Mouse (Mus musculus) adrenal gland, adult 2 months (tissue): ENCODE data around the gene Irx4. TPM values are rescaled to one million over a fixed set of nuclear protein-coding genes. Genes with fewer than 3 reads are reported as not detected.

Experiments used
- DNase-seq: peaks from one replicate; pipeline ENCODE4 v3.0.0; 2021
- long read RNA-seq: library from polyadenylated mRNA; stranded (forward); transcript quantifications from one replicate; pipeline ENCODE4 v2.0.0, GENCODE M21; 2021
- polyA plus RNA-seq: library from polyadenylated mRNA; depleted of rRNA; stranded (reverse); fragments of >200 nt; gene quantifications from 2 replicates; pipeline ENCODE4 v1.2.3, GENCODE M21; 2012; rRNA removed
- total RNA-seq, 2 experiments: library from RNA; stranded (reverse); gene quantifications; 2 replicates each; pipeline ENCODE4 v1.2.3; 2021

Gene Irx4
- total RNA-seq (not detected), polyA plus RNA-seq (0.06 TPM in 1 of 2 replicates, not detected in the other)
- long read RNA-seq, result 0 reads

DNA sequence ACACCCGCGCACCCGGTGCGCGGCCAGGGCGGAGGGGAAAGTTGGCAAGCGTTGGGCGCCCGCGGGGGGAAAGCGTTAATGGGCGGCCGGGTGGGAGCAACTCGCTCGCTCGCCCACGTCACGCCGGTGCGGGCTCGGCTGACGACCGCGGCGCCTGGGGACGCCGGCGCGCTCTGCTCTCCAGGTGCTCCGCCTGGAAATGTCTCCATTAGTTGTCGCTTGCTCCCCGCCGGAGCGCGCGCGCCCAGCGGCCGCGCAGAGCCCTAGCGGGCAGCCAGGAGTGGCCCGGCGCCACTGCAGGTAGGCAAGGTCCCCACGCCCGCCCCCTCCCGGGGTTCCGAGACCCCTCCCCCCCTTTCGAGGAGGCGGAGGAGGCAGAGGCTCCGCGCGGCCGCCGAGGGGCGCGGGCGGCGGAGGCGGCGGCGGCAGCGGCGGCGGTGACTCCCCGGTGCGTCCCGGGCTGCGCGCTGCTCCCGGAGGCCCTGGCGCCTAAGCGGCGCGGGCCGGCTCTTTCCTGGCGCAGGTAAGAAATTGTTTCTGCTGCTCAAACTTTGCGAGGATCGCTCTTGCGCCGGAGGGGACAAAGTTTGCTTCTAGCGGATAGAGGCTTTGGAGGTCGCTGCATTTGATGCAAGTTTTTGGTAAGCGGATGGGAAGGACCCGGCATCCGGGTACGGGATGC, at the start of gene Irx4:
Irx4 (plus strand) TSS at position 126 of the 682 bp plus-strand sequence.
- no peak for DNase-seq

DNA sequence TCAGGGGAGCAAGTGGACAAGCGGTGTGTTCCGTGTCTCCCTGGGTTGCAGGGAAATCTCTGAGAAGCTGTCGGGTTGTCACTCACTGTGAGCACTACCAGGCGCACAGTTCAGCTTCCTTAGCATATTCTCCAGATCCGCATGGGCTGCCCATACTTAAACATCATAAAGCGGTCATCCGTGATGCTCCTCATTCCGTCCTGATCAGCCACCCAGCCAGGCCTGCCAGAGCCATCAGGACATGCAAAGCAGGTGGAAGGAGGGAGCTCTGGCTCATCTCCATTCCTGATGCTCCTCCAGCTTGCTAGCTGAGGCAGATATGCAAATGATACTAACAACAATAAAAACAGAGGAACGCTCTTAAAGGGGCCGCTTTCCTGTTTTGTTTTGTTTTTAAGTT, 46.0 kb upstream of the Irx4 start:
- DNase-seq, result no peak

DNA sequence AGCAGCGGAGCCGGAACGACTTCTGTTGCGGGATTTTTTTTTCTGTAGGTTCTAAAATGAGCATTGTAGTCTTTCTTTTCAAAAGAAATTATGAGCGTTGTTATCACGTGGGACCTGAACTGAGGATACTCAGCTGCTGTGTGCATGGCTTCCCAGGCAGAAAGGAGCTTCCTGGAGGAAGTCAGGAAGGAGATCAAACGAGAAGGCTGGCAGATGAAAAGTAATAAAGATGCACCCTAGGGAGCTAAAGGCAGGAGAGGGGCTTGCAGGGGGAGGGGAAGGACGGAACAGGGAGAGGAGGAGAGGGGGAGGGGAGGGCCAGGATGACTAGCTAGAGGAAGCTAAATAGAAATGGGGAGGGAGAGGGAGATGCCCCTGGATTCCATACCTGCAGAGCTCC, 23.8 kb upstream of the Irx4 start:
- no peak for DNase-seq

DNA sequence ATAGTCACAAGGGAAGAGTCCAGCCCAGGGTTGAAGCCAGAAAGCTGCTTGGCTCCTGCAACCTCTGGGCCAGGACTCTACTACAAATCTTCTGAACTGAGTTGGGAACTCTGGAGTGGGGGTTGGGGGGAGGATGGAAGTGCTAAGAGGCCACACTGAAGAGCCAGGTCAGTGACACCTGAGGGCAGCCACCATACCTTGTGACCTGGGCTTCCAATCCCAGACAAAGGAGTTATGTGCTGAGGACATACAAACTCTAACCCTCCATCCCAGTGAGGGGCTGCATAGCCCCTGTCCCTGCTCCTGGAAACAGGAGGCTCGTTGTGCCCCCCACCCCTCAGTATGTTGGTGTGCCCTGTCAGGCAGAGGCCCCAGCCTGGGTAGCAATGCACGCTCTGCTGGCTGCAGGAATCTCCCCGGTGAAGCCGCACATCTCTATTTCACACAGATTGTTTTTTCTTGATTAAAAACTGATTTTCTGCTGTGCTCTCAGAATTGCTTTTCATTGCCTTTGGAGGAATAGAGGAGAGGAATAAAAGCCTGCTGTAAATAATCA, 21.0 kb upstream of the Irx4 start:
- DNase-seq, result no peak

DNA sequence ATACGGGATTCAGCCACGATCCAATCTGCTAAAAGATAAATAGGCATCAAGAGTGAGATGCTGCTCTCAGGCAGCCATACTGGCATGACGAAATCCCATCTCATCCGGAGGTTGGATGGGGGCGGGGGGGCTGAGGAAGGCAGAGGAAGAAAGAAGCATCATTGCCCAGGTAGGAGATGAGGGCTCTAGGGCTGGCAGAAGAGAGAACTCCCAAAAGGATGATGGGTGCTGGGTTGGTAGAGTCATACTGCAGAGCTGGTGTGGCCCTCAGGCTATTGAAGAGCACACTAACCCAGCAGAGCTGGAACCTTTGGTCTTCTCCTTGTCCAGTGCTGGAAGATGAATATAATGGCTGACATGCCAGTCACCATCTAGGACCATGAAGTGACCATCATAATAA, 17.7 kb upstream of the Irx4 start:
- DNase-seq, result no peak

DNA sequence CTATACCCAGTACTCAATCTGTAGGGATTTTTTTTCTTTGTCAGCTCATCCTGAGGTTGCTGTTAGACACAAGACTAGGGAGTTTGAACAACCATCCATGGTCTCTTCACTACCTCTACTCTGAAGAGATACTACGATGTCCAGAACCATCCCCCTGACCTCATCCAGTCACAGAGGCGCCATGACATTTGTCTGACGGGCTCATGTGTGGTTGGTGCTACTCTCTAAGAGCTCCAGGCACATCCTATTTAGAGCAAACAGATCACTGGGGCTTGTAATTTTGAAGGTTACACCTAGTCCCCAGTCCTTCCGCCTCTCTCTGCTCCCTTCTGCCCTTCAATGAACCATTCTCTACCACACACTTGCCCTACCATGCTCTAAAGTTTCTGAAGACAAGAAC, 13.3 kb upstream of the Irx4 start:
- no peak for DNase-seq

DNA sequence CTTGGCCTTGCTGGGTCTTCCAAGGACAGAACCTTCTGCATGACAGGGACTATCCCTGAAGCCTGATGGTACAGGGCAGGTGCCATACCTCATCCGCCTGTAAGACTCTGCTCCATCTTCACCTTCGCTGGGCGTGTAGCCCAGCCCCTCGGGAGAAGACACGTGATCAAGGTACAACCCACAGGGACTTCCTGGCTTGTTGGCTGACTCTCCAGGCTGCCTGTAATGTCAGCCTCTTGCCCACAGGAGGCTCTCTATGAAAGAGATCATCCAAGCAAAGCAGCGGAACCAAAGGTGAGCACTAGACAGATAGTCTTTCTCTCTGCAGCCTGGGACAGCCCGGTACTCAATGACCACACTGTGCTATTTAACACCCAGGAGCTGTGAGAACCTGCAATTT, 9.1 kb upstream of the Irx4 start:
- no peak for DNase-seq

DNA sequence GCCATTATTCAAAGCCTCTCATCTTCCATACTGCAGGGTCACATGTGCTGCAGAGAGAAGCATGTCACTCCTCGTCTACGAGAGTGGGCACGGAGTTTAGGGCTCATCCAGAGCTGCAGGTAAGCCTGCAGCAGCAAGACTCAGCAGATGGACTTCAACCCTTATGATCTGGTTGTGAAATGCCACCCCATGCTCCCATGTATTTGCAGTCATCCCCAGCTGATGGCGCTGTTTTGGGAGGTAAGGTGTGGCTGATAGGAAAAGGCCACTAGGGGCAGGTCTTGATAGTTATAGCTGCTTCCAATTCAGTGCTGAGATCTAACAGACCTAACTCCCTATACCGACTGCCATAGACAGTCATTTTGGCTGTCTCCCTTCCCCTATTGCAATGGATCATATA, 8.3 kb upstream of the Irx4 start:
- no peak for DNase-seq

DNA sequence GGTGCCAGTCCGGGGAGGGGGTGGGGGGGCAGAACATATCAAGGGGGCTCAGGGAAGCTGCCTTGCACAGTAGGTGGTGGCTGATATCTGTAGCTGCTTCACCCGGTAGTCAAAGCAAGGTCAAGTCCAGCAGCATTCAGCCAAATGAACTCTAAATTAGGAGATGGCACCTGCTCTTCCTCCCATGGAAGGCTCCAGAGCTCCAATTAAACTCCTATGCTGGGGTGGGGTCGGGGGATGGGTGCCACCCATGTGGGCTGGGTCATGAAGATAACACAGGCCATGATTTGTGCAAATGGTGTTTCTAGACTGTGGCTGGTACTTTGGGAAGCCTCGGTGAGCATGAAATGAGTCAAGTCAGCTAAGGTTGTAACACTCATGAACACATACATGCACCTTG, 1.9 kb upstream of the Irx4 start:
- no peak for DNase-seq

DNA sequence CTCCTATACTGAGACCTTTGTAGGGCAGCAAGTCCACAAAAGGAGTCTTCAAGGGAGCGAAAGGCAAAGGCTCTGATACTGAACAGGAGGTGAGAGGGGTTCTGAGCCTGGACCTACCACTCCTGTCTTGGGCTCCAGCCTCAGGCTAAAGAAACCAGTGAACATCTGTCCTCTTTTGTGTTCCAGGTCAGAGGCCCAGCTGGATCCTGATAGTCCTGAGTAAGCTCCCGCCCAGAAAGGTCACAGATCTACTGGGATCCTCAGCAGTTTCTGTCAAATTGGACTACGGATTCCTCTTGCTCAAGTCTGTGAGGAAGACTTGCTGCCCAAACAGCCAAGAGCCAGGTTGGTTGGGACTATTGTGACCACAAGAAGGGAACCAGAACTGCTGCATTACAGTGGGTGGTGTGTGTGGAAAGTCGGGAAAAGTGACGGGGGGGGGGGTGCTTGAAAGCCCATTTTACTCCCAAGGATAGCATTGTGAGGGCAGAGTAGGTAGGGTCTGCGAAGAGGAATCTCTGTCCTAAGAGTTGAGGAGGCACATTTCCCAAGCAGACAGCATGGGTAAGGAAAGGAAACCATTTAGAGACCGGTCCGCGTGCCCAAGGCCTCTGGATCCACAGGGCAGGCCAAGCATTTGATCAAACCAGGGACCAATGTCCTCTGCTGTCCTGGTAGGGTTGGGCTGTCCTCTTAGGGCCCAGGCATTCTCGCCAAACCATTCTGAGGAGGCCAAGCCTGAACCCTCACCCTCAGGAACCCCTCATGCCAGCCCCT, 514 bp upstream of the Irx4 start:
- no peak for DNase-seq

DNA sequence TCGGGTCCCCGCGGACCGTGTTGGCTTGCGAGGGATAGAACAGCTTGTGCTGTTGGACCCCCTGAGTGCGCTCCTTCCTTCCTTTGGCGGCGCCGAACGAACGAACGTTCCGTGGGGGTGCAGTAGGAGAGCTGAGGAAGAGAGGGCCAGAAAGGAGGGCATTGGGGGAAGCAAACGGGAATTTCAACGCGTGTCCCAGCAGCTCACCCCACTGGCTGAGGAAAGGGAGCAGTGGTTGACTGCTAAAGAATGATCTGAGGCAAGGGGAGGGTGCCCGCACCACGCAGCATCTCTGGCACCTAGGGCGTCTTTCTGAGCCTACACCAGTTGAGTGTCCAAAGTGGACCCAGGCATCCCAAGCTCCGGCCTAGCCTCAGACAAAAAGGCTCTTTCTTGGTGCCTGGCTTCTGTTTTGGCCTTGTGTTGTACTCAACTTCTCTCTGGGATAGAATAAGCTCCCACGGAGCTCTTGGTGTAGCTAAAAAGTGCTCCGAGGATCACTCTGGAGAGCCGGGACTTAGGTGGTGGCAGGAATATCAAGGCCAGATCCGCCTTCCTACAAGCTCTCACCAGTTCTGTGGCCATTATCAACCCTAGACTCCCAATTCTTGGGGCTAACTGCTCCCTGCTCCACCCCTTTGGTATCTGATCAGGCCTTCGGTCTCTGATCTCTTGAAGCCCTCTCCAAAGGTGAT, 904 bp downstream of the Irx4 start:
- no peak for DNase-seq

DNA sequence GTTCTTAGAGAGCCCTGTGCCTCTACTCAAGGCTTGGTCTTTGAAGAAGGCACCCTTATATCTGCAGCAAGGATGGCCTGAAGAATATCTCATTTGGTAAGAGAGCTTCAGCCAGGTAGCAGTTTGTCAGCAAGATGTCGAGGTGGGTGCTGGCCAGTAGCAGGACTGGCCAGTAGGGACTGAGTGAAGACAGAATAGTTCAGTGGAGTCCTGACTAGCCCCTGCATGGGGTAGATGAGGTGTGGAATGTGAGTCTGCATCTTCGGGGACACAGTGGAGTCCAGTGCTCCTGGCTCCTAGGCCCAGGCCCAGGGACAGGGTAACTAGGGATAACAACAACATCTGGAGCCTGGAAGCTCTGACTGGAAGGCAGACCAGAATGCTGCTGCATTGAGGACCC, 1.6 kb downstream of the Irx4 start:
- DNase-seq, result no peak

DNA sequence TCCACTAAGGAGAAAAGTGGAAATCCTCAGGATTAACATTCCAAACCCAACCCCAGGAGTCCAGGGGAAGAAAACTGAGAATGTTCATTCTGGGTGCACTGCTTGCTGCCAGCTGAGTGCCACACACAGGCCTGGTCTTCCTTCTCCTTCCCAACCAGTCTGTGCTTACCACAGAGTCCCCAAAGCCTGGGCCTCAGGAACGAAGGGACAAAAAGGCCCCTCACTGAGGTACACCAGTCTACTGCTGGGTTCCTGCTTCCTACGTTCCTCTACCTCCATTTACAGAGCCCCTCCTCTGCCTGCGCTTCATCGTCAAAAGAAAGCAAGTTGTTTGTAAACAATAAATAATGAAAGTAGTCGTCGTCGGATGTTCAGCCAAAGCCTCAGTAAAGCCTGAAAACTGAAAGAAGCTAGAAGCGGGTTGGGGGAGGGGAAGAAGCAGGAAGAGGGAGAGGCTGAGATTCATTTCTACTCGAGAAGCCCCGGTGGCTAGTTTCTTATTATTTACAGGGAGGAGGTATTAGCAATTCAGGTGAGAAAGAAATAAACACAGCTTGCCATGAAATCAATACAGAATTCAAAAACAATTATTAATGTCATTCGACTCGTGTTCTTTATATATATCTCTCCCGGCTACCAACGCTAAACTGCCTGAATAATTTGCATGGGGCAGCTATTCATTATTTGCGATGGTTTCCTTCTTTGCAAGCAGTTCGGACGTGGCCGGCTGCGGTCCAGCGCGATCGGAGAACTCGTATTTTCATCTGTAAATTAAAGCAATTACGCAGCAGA, 2.3 kb downstream of the Irx4 start:
- no peak for DNase-seq

DNA sequence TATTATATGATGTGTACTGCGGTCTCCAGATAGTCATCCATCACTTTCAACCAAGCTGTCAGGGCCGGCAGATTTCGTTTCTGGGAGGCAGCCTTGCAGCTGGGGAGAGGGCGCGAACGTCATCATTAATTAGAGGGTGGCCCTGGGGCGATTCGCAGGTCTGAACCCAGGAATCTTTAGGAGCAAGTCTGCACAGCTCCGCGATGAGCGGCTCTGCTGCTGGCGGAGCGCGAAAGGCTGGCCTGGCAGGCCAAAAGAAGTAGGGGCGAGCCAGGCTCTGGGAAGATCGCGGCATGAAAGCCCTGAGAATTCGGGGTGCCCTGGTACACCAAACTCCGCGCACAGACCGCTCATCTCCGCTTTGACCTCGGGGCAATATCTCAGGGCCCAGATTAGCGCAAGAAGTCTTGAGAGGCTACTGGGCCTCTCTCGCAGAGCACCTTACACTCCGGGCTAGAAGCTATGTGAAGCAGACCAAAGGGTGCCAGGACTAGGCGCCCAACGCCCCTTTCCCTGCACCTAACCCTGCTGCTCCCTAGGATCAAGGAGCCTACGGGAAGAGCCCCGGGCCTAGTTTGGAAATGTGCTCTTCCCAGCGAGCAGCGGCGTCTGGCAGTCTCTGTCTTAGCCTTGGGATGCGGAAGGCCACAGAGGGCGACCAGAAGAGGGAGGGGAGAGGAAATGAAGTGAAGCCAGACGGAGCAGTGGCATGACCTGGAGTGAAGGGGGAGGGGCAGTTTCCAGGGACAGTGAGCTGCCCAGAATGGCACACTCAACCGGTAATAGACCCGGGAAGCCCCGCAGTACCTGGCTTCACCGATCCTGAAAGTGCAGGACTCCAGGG, 3.1 kb downstream of the Irx4 start:
- DNase-seq, result peak; percentile 14

DNA sequence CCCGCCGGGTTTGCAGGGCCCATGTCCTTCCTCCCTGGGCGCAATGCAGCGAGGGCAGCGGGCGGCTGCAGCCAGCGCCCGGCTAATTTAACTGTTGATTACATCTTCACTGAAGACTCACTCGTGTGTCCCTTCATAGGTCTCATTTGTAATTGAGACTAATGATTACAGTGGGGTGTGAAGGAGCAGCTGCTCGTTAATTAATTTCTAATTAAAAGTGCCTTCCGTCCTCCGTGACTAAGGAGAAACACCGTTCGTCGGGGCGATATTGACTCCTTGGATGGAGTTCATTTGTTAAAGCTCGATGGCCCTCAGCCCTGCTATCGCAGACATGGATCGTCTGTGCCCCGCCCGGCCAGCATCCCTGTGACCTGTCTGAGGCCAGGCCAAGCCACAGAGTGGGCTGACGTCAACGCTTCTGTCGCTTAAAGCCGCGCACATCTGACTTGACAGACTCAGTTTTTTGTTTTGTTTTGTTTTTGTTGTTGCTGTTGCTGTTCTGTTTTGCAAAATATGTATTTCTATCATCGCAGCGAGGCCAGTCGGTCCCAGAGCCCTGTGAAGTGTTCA, 4.0 kb downstream of the Irx4 start:
- no peak for DNase-seq

DNA sequence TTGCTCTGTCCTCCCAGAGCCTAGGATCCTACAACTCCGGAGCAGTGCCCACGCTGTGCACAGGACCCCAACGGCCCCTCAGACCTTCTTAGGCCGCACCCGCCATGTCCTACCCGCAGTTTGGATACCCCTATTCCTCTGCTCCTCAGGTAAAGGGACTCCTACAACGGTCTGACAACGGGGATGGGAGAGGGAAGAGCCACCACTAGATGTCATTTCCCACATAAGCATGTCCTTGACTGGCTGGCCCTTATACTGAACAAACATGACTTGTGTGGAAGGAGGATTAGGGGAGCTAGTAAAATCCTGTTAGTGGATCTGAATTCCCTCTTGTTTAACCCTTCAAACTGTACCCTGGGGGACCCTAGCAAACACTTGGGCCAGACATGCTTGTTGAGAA, 4.6 kb downstream of the Irx4 start:
- DNase-seq, result no peak

DNA sequence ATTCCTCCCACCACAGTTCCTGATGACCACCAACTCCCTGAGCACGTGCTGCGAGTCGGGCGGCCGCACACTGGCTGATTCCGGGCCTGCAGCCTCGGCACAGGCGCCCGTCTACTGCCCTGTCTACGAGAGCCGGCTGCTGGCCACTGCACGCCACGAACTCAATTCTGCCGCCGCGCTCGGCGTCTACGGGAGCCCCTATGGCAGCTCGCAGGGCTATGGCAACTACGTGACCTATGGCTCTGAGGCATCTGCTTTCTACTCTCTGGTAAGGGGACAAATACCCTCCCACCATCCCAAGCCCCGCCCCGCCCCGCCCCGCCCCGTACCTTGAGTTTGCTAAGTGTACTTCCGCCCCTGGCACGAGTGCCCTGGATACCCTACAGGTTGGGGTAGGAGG, 5.2 kb downstream of the Irx4 start:
- no peak for DNase-seq

DNA sequence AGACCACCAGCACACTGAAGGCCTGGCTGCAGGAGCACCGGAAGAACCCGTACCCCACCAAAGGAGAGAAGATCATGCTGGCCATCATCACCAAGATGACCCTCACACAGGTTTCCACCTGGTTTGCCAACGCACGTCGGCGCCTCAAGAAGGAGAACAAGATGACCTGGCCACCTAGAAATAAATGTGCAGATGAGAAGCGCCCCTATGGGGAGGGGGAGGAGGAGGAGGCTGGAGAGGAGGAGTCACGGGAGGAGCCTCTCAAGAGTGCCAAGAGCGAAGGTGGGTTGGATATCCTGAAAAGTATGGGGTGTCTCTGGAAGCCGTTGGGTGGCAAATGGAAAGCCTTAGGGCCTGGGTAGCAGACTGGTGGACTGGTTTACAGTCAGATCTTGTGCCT, 7.3 kb downstream of the Irx4 start:
- DNase-seq, result no peak

DNA sequence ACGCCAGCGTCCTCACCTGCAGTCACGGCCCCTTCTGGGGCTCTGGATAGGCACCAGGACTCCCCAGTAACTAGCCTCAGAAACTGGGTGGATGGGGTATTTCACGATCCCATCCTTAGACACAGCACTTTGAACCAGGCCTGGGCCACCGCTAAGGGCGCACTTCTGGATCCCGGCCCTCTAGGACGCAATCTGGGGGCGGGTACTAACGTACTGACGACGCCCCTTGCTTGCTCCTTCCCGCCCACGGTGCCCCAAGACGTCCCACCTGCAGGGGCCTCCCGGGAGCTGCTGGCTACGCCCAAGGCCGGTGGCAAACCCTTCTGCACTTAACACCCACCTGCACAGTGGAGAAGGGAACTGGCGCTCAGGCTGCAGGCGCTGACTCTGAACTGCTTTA, 8.4 kb downstream of the Irx4 start:
- no peak for DNase-seq

DNA sequence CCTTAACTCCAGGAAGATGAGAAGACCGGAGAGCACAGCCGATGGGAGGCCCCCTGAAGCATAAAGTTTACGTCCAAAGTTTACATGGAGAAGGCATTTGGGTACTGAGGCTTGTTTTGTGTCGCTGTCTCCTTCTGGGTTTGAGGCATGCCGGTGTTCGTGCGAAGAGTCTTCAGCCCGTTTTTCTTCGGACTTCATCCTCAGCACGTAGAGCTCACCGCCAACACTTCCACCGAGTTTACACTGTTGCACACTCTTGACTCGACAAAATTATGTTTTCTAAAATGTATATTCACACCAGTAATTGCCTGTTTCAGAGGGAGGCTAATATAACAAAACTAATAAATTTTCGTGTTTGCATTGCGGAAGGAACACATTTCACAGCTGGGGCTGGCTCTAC, 9.0 kb downstream of the Irx4 start:
- no peak for DNase-seq

DNA sequence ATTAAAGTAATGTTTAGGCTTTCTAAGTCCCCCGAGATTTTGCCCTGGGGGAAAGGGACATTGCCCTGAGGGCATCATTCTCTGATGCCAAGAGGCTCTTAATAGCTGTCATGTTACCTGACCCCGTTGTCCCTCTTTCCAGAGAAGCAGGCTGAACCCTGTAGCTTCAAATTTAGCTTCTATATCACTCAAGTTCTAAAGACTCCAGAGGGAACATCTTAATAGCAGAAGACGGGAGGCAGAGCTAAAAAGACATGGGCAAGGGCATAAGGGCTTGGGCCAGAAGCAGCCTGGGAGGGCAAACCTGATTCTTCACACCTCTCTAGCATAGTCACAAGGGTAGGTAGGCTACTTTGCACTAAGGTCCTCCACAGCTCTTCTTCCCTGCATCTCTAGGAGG, 9.6 kb downstream of the Irx4 start:
- no peak for DNase-seq
